Mouse (Mus musculus): ENCODE measurements around the gene Calr. TPM values are rescaled to one million over a fixed set of nuclear protein-coding genes. Genes with fewer than 3 reads are reported as not detected.

Calr gene
- polyA plus RNA-seq, 1 experiment from 2014 or later: 886 TPM

GRCm38 (mm10) chr8:84798446-84799135, 48.1 kb downstream of the Calr start:
- DNase-seq: no peak

GRCm38 (mm10) chr8:84797971-84798370, 48.8 kb downstream of the Calr start:
- Histone ChIP-seq H3K4me1 (ENCODE audit: insufficient read depth) (peaks cover 28% of the 10 kb centered on the region), H3K36me3 (ENCODE audit: insufficient read depth) (peaks cover 13% of the 10 kb centered on the region; the same call in 1 of the 2 replicates), H3K27me3 (ENCODE audit: insufficient read depth, low read length) (peaks cover 22% of the 10 kb centered on the region), H3K4me2 (peak overlapping the region; percentile 89), H3K9ac (peak overlapping the region; percentile 17; the same call in 1 of the 2 replicates), H3K27ac (ENCODE audit: low read depth) (no peak overlapping the region), H3K9me3 (ENCODE audit: low read depth, low read length) (no peaks in the 10 kb centered on the region), H3K4me3 (ENCODE audit: low read depth, low read length) (peak overlapping the region; percentile 74)
- no peak for DNase-seq
- WGBS: 73% methylated on average over 6 of the region's 6 CpGs
- TF ChIP-seq CTCF (IDR thresholded peaks at IDR 0.05; ENCODE audit: low read depth): no peak
- no peak for ATAC-seq (ENCODE audit: insufficient read depth)

More at GRCm38 (mm10) chr8:84798446-84799135, 48.1 kb downstream of the Calr start:
- peak overlapping the region; percentile 89 for H3K4me2 ChIP-seq
- ATAC-seq (ENCODE audit: insufficient read depth): no peak
- H3K27me3 ChIP-seq (ENCODE audit: insufficient read depth, low read length): peaks cover 22% of the 10 kb centered on the region
- H3K36me3 ChIP-seq (ENCODE audit: insufficient read depth): peaks cover 13% of the 10 kb centered on the region; the same call in 1 of the 2 replicates
- peak overlapping the region; percentile 93; the same call in 1 of the 2 replicates for H3K27ac ChIP-seq (ENCODE audit: low read depth)
- peak overlapping the region; percentile 99 for H3K9ac ChIP-seq
- H3K4me3 ChIP-seq (ENCODE audit: low read depth, low read length): peak overlapping the region; percentile 74
- no peak for TF ChIP-seq CTCF (IDR thresholded peaks at IDR 0.05; ENCODE audit: low read depth)
- H3K4me1 ChIP-seq (ENCODE audit: insufficient read depth): peaks cover 27% of the 10 kb centered on the region
- no peaks in the 10 kb centered on the region for H3K9me3 ChIP-seq (ENCODE audit: low read depth, low read length)
- 53% methylated on average over 10 of the region's 10 CpGs for WGBS

- WGBS: 83% methylated on average over 15 of the region's 15 CpGs
- ATAC-seq (ENCODE audit: insufficient read depth): no peak
- Histone ChIP-seq H3K9ac (no peak overlapping the region), H3K9me3 (ENCODE audit: low read depth, low read length) (no peaks in the 10 kb centered on the region), H3K4me1 (ENCODE audit: insufficient read depth) (peaks cover 28% of the 10 kb centered on the region), H3K4me3 (ENCODE audit: low read depth, low read length) (no peak overlapping the region), H3K4me2 (no peak overlapping the region), H3K27me3 (ENCODE audit: insufficient read depth, low read length) (peaks cover 22% of the 10 kb centered on the region), H3K27ac (ENCODE audit: low read depth) (no peak overlapping the region), H3K36me3 (ENCODE audit: insufficient read depth) (peaks cover 13% of the 10 kb centered on the region; the same call in 1 of the 2 replicates)
- no peak for DNase-seq
- no peak for TF ChIP-seq CTCF (IDR thresholded peaks at IDR 0.05; ENCODE audit: low read depth)
Observed at GRCm38 (mm10) chr8:84797256-84797797, 49.4 kb downstream of the Calr start.

DNA sequence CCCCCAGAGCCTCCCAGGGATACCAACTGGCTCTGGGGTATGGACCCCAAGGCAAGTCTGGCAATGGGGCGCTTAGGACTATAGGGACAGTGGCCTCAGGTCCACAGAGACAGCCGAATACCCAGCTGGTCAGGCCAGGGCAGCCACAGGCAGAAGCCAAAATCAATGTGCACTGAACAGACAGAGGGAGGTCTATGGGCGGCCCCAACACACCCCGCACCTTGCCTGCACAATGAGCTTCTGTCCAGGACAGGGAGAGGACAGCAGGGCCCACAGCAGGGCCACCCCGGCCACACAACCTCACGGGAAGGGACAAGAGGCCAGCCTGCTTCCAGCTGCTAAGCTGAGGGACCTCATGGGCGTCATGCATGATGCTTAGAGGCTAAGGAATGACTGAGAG, 52.2 kb downstream of the Calr start:
- Histone ChIP-seq H3K9ac (0 out of 2 replicates have a peak overlapping the region, but pooled peaks have one; percentile 21), H3K4me1 (ENCODE audit: insufficient read depth) (peaks cover 42% of the 10 kb centered on the region), H3K36me3 (ENCODE audit: insufficient read depth) (peaks cover 13% of the 10 kb centered on the region; the same call in 1 of the 2 replicates), H3K27me3 (ENCODE audit: insufficient read depth, low read length) (peaks cover 17% of the 10 kb centered on the region), H3K27ac (ENCODE audit: low read depth) (peak overlapping the region; percentile 90), H3K4me2 (peak overlapping the region; percentile 56), H3K4me3 (ENCODE audit: low read depth, low read length) (peak overlapping the region; percentile 17; the same call in 1 of the 2 replicates), H3K9me3 (ENCODE audit: low read depth, low read length) (no peaks in the 10 kb centered on the region)
- ATAC-seq (ENCODE audit: insufficient read depth): peak; percentile 42
- DNase-seq: peak; percentile 58
- WGBS: 40% methylated on average over 7 of the region's 7 CpGs
- no peak for TF ChIP-seq CTCF (IDR thresholded peaks at IDR 0.05; ENCODE audit: low read depth)

GRCm38 (mm10) chr8:84793791-84794485, 52.8 kb downstream of the Calr start:
- H3K27me3 ChIP-seq (ENCODE audit: insufficient read depth, low read length): peaks cover 17% of the 10 kb centered on the region
- peaks cover 46% of the 10 kb centered on the region for H3K4me1 ChIP-seq (ENCODE audit: insufficient read depth)
- ATAC-seq (ENCODE audit: insufficient read depth) (peak; percentile 82), DNase-seq (peak; percentile 87)
- H3K4me2 ChIP-seq: peak overlapping the region; percentile 56
- H3K36me3 ChIP-seq (ENCODE audit: insufficient read depth): peaks cover 13% of the 10 kb centered on the region; the same call in 1 of the 2 replicates
- peak overlapping the region; percentile 21; the same call in 1 of the 2 replicates for H3K9ac ChIP-seq
- H3K9me3 ChIP-seq (ENCODE audit: low read depth, low read length): no peaks in the 10 kb centered on the region
- WGBS: 47% methylated on average over 13 of the region's 13 CpGs
- TF ChIP-seq CTCF (IDR thresholded peaks at IDR 0.05; ENCODE audit: low read depth): no peak
- peak overlapping the region; percentile 10 for H3K4me3 ChIP-seq (ENCODE audit: low read depth, low read length)
- peak overlapping the region; percentile 90 for H3K27ac ChIP-seq (ENCODE audit: low read depth)

DNA sequence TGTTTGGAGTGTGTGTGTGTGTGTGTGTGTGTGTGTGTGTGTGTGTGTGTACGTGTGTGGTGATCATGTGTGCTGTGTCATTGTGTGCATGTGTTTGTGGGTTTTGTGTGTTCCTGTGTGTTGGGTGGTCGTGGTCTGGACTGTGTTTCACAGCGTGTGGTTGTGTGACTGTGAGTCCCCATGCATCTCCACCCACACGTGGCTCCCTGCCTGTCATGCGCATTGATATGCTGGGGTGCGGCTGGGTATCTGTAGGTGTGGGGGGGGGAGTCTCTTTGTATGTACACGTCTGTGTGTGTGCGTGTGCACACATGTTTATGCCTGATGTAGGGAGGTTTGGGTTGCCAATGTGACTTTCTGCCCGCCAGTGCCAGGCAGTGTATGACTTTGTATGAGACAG, 53.6 kb downstream of the Calr start:
- no peak overlapping the region; the same call in 1 of the 2 replicates for H3K9ac ChIP-seq
- H3K27me3 ChIP-seq (ENCODE audit: insufficient read depth, low read length): peaks cover 14% of the 10 kb centered on the region
- ATAC-seq (ENCODE audit: insufficient read depth) (no peak), DNase-seq (no peak)
- peaks cover 45% of the 10 kb centered on the region for H3K4me1 ChIP-seq (ENCODE audit: insufficient read depth)
- H3K9me3 ChIP-seq (ENCODE audit: low read depth, low read length): no peaks in the 10 kb centered on the region
- no peak overlapping the region for H3K27ac ChIP-seq (ENCODE audit: low read depth)
- H3K4me3 ChIP-seq (ENCODE audit: low read depth, low read length): no peak overlapping the region
- WGBS: 77% methylated on average over 9 of the region's 9 CpGs
- peak overlapping the region; percentile 56; the same call in 1 of the 2 replicates for H3K4me2 ChIP-seq
- TF ChIP-seq CTCF (IDR thresholded peaks at IDR 0.05; ENCODE audit: low read depth): no peak
- H3K36me3 ChIP-seq (ENCODE audit: insufficient read depth): peaks cover 11% of the 10 kb centered on the region; the same call in 1 of the 2 replicates

Measured in lung, embryonic 14.5 days (tissue).